Mouse (Mus musculus): ENCODE measurements around the gene Satb2. TPM values are rescaled to one million over a fixed set of nuclear protein-coding genes. Genes with fewer than 3 reads are reported as not detected.

The Satb2 gene
- polyA plus RNA-seq, 1 experiment = 1.8 TPM

DNA sequence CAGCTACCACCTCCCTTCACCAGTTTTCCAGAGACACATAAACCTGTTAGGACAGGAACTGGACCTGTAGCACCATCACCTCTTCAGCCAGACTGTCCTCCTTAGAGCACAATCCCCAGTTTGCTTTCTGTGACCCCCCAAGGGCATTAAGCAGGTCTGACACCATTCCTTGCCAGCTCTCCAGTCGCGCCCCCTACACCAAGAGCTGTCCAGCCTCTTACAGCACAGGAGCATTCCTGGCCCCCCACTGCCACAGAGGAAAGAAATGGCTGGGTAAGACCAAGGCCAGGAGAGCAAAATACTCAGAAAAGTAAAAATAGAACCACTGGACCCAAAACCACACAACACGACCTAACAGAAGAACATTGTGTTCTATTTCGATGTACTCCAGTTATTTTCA lies 48.4 kb downstream of the Satb2 start:
- no peaks in the 10 kb centered on the region for H3K27me3 ChIP-seq (ENCODE audit: control insufficient read depth, insufficient read depth, insufficient read length)
- no peak overlapping the region for H3K4me2 ChIP-seq (ENCODE audit: low read depth)
- H3ac ChIP-seq (ENCODE audit: control insufficient read depth, insufficient read length) = no peak overlapping the region
- TF ChIP-seq POLR2A (IDR thresholded peaks at IDR 0.05; ENCODE audit: insufficient read length, low read depth) = no peak
- no peak for TF ChIP-seq E2F4 (IDR thresholded peaks at IDR 0.05; ENCODE audit: insufficient read depth)
- TF ChIP-seq TCF12 (IDR thresholded peaks at IDR 0.05; ENCODE audit: insufficient read depth, poor library complexity, severe bottlenecking) = no peak
- TF ChIP-seq MYOG (IDR thresholded peaks at IDR 0.05; ENCODE audit: control insufficient read depth in 1 of 3, insufficient read depth in 1 of 3, insufficient read length in 2 of 3, low read depth in 2 of 3) = no peak
- TF ChIP-seq MAX (IDR thresholded peaks at IDR 0.05; ENCODE audit: low read depth) = no peak
- no peak for TF ChIP-seq POLR2AphosphoS2 (IDR thresholded peaks at IDR 0.05; ENCODE audit: insufficient read length, low read depth)
- TF ChIP-seq REST (IDR thresholded peaks at IDR 0.05; ENCODE audit: insufficient read depth, insufficient read length) = no peak
- no peak for TF ChIP-seq USF1 (IDR thresholded peaks at IDR 0.05; ENCODE audit: low read depth)
- TF ChIP-seq SRF (IDR thresholded peaks at IDR 0.05; ENCODE audit: control insufficient read depth, insufficient read length, low read depth) = no peak
- TF ChIP-seq TCF3 (IDR thresholded peaks at IDR 0.05; ENCODE audit: insufficient read length, low read depth) = no peak
- no peak for TF ChIP-seq MYOD1 (IDR thresholded peaks at IDR 0.05; ENCODE audit: control insufficient read depth in 1 of 3, insufficient read length in 2 of 3, low read depth in 2 of 3)
- TF ChIP-seq CEBPB (IDR thresholded peaks at IDR 0.05; ENCODE audit: insufficient read depth, poor library complexity, severe bottlenecking) = no peak
- no peaks in the 10 kb centered on the region for H3K79me2 ChIP-seq (ENCODE audit: control insufficient read depth, insufficient read depth)
- peaks cover 3% of the 10 kb centered on the region for H3K36me3 ChIP-seq (ENCODE audit: control insufficient read depth, insufficient read depth)
- H3K4me3 ChIP-seq = no peak overlapping the region

DNA sequence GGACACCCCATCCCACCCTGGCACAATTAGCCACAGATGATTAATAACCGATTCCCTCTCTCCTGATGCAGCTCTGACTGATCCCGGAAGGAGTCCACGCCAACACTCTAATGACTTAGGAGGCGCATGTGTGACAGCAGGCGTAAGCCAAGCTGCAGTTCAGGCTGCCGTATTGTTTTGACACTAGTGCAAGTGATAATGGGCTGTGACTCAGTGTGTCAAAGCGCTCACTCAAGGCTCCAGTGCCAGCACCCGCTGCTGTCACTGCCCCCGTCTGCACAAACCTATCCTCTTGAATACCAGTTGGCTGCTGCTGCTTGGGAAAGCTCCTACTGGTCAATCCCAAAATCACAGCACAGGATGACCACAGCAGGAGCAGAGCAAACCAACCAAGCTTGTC lies 49.7 kb downstream of the Satb2 start:
- Histone ChIP-seq H3K4me3 (no peak overlapping the region), H3K36me3 (ENCODE audit: control insufficient read depth, insufficient read depth) (peaks cover 2% of the 10 kb centered on the region), H3ac (ENCODE audit: control insufficient read depth, insufficient read length) (no peak overlapping the region), H3K79me2 (ENCODE audit: control insufficient read depth, insufficient read depth) (no peaks in the 10 kb centered on the region), H3K4me2 (ENCODE audit: low read depth) (no peak overlapping the region), H3K27me3 (ENCODE audit: control insufficient read depth, insufficient read depth, insufficient read length) (no peaks in the 10 kb centered on the region)
- TF ChIP-seq MAX (IDR thresholded peaks at IDR 0.05; ENCODE audit: low read depth) = no peak
- TF ChIP-seq E2F4 (IDR thresholded peaks at IDR 0.05; ENCODE audit: insufficient read depth) = no peak
- no peak for TF ChIP-seq REST (IDR thresholded peaks at IDR 0.05; ENCODE audit: insufficient read depth, insufficient read length)
- TF ChIP-seq TCF12 (IDR thresholded peaks at IDR 0.05; ENCODE audit: insufficient read depth, poor library complexity, severe bottlenecking) = no peak
- no peak for TF ChIP-seq SRF (IDR thresholded peaks at IDR 0.05; ENCODE audit: control insufficient read depth, insufficient read length, low read depth)
- no peak for TF ChIP-seq CEBPB (IDR thresholded peaks at IDR 0.05; ENCODE audit: insufficient read depth, poor library complexity, severe bottlenecking)
- TF ChIP-seq MYOD1 (IDR thresholded peaks at IDR 0.05; ENCODE audit: control insufficient read depth in 1 of 3, insufficient read length in 2 of 3, low read depth in 2 of 3) = no peak
- no peak for TF ChIP-seq POLR2AphosphoS2 (IDR thresholded peaks at IDR 0.05; ENCODE audit: insufficient read length, low read depth)
- no peak for TF ChIP-seq MYOG (IDR thresholded peaks at IDR 0.05; ENCODE audit: control insufficient read depth in 1 of 3, insufficient read depth in 1 of 3, insufficient read length in 2 of 3, low read depth in 2 of 3)
- no peak for TF ChIP-seq USF1 (IDR thresholded peaks at IDR 0.05; ENCODE audit: low read depth)
- no peak for TF ChIP-seq TCF3 (IDR thresholded peaks at IDR 0.05; ENCODE audit: insufficient read length, low read depth)
- no peak for TF ChIP-seq POLR2A (IDR thresholded peaks at IDR 0.05; ENCODE audit: insufficient read length, low read depth)

DNA sequence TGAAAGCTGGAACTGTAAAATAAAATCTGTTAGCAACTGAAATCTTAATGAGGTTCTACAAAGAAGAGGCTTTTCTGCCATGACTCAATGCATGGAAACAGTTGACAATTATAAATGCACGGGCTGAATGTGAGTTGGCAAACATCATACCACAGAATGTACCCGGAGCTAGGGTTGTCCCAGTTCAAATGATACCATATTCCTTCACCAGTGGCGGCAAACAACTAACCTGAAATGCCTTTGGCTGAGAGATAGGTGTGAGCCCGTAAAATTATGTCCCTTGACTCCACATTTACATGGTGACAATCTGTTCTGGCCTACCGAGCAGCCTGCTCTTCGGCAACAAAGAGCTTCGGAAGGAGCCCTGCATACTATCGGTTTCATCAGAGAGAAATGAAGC lies 58.0 kb downstream of the Satb2 start:
- Histone ChIP-seq H3K4me3 (no peak overlapping the region), H3K36me3 (ENCODE audit: control insufficient read depth, insufficient read depth) (no peaks in the 10 kb centered on the region), H3K79me2 (ENCODE audit: control insufficient read depth, insufficient read depth) (peaks cover 5% of the 10 kb centered on the region), H3ac (ENCODE audit: control insufficient read depth, insufficient read length) (no peak overlapping the region), H3K27me3 (ENCODE audit: control insufficient read depth, insufficient read depth, insufficient read length) (no peaks in the 10 kb centered on the region), H3K4me2 (ENCODE audit: low read depth) (no peak overlapping the region)
- TF ChIP-seq SRF (IDR thresholded peaks at IDR 0.05; ENCODE audit: control insufficient read depth, insufficient read length, low read depth) (no peak), POLR2A (IDR thresholded peaks at IDR 0.05; ENCODE audit: insufficient read length, low read depth) (no peak), MAX (IDR thresholded peaks at IDR 0.05; ENCODE audit: low read depth) (no peak), E2F4 (IDR thresholded peaks at IDR 0.05; ENCODE audit: insufficient read depth) (no peak), TCF12 (IDR thresholded peaks at IDR 0.05; ENCODE audit: insufficient read depth, poor library complexity, severe bottlenecking) (no peak), REST (IDR thresholded peaks at IDR 0.05; ENCODE audit: insufficient read depth, insufficient read length) (no peak), POLR2AphosphoS2 (IDR thresholded peaks at IDR 0.05; ENCODE audit: insufficient read length, low read depth) (no peak), TCF3 (IDR thresholded peaks at IDR 0.05; ENCODE audit: insufficient read length, low read depth) (no peak), CEBPB (IDR thresholded peaks at IDR 0.05; ENCODE audit: insufficient read depth, poor library complexity, severe bottlenecking) (no peak), MYOG (IDR thresholded peaks at IDR 0.05; ENCODE audit: control insufficient read depth in 1 of 3, insufficient read depth in 1 of 3, insufficient read length in 2 of 3, low read depth in 2 of 3) (no peak), MYOD1 (IDR thresholded peaks at IDR 0.05; ENCODE audit: control insufficient read depth in 1 of 3, insufficient read length in 2 of 3, low read depth in 2 of 3) (no peak), USF1 (IDR thresholded peaks at IDR 0.05; ENCODE audit: low read depth) (no peak)

DNA sequence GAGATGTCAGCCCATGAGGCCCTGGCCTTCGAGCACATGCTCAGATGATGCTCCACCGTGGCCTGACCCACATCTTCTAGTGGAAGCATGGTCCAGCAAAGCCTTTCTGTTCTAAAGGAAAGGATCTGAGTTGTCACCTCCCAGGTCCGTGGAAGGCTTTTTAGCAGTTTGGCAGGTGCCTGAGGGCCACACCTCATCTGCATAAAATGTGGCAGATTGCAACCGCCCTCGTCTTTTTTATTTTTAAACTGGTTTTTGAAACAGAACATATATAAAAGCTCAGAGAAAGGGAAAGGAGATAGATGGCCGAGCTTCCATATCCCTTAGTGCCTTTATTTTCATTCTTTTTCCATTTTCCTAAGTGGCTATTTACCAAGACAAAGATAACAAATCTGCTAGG lies 64.2 kb downstream of the Satb2 start:
- TF ChIP-seq POLR2AphosphoS2 (IDR thresholded peaks at IDR 0.05; ENCODE audit: insufficient read length, low read depth) (no peak), CEBPB (IDR thresholded peaks at IDR 0.05; ENCODE audit: insufficient read depth, poor library complexity, severe bottlenecking) (no peak), MAX (IDR thresholded peaks at IDR 0.05; ENCODE audit: low read depth) (no peak), SRF (IDR thresholded peaks at IDR 0.05; ENCODE audit: control insufficient read depth, insufficient read length, low read depth) (no peak), E2F4 (IDR thresholded peaks at IDR 0.05; ENCODE audit: insufficient read depth) (no peak), TCF12 (IDR thresholded peaks at IDR 0.05; ENCODE audit: insufficient read depth, poor library complexity, severe bottlenecking) (no peak), USF1 (IDR thresholded peaks at IDR 0.05; ENCODE audit: low read depth) (no peak), MYOG (IDR thresholded peaks at IDR 0.05; ENCODE audit: control insufficient read depth in 1 of 3, insufficient read depth in 1 of 3, insufficient read length in 2 of 3, low read depth in 2 of 3) (no peak), REST (IDR thresholded peaks at IDR 0.05; ENCODE audit: insufficient read depth, insufficient read length) (no peak), TCF3 (IDR thresholded peaks at IDR 0.05; ENCODE audit: insufficient read length, low read depth) (no peak), POLR2A (IDR thresholded peaks at IDR 0.05; ENCODE audit: insufficient read length, low read depth) (no peak), MYOD1 (IDR thresholded peaks at IDR 0.05; ENCODE audit: control insufficient read depth in 1 of 3, insufficient read length in 2 of 3, low read depth in 2 of 3) (no peak)

More for the DNA sequence above, 64.2 kb downstream of the Satb2 start:
- no peak overlapping the region for H3ac ChIP-seq (ENCODE audit: control insufficient read depth, insufficient read length)
- peaks cover 5% of the 10 kb centered on the region for H3K79me2 ChIP-seq (ENCODE audit: control insufficient read depth, insufficient read depth)
- H3K4me2 ChIP-seq (ENCODE audit: low read depth) = no peak overlapping the region
- no peaks in the 10 kb centered on the region for H3K36me3 ChIP-seq (ENCODE audit: control insufficient read depth, insufficient read depth)
- H3K4me3 ChIP-seq = no peak overlapping the region
- H3K27me3 ChIP-seq (ENCODE audit: control insufficient read depth, insufficient read depth, insufficient read length) = no peaks in the 10 kb centered on the region
